Mouse (Mus musculus) lung, postnatal 36 days (tissue): ENCODE data around the gene Gm16429.
"Not testable (repeated sequence)": the region's sequence is repeated elsewhere in the genome, so short reads cannot be mapped to it uniquely, and the experiment has no call there.

Experiments
- DNase-seq: peaks from one replicate; pipeline ENCODE4 v3.0.0; 2022; ENCODE audit warnings: mixed read lengths

The Gm16429 gene

GRCm38 (mm10) chr5:93928952-93929351, at the start of gene Gm16429:
Gene Gm16429, minus strand, starts transcription at chr5:93929052.
- DNase-seq, result not testable (repeated sequence)
